Mouse (Mus musculus) liver, embryonic 14.5 days (tissue): ENCODE measurements around the gene Grik5. TPM values are rescaled to one million over a fixed set of nuclear protein-coding genes. Genes with fewer than 3 reads are reported as not detected.
"Not testable (repeated sequence)": the region's sequence is repeated elsewhere in the genome, so short reads cannot be mapped to it uniquely, and the experiment has no call there.

Experiments
- ATAC-seq: fragments of 200-750 bp; cut with Nextera tagmentation; 2 replicates; pipeline ENCODE4 v1.8.0; 2017; ENCODE audit warnings: moderate number of reproducible peaks, mild to moderate bottlenecking, moderate library complexity; ENCODE audit not compliant: insufficient read depth
- DNase-seq, 3 experiments: peaks; one replicate each; pipeline ENCODE4 v3.0.0-alpha.2; 2012 to 2013; ENCODE audit warnings: low read depth in 3 of 3, low spot score in 3 of 3
- H3K27ac ChIP-seq: fragments of 300-500 bp; sonication (generic); 2 replicates; pipeline ENCODE4 v1.5.1; 2014; ENCODE audit warnings: moderate library complexity, mild to moderate bottlenecking, control low read depth, inconsistent platforms
- H3K27me3 ChIP-seq: fragments of 300-500 bp; sonication (generic); 2 replicates; pipeline ENCODE4 v1.6.1; 2014; ENCODE audit warnings: mild to moderate bottlenecking, low read length, moderate library complexity; ENCODE audit not compliant: control insufficient read depth, insufficient read depth
- H3K36me3 ChIP-seq: fragments of 300-500 bp; sonication (generic); replicated peaks from 2 replicates; pipeline ENCODE4 v1.6.1; 2014; ENCODE audit warnings: low read depth; ENCODE audit not compliant: control insufficient read depth, insufficient read depth
- H3K4me1 ChIP-seq, 2 experiments: fragments of 200-500 bp in 1 of 2; fragments of 300-500 bp in 1 of 2; sonication (generic) in 1 of 2; replicated peaks; 2 replicates each; pipeline ENCODE4 v1.6.1; 2012 to 2014; ENCODE audit warnings: antibody characterized with exemption in 1 of 2, inconsistent platforms in 1 of 2, low read length in 1 of 2; ENCODE audit not compliant: control insufficient read depth in 2 of 2, insufficient read depth in 2 of 2
- H3K4me2 ChIP-seq: fragments of 300-500 bp; sonication (generic); 2 replicates; pipeline ENCODE4 v1.6.1; 2014; ENCODE audit warnings: low read depth, mild to moderate bottlenecking, control low read depth, moderate library complexity
- H3K4me3 ChIP-seq, 2 experiments: fragments of 200-500 bp in 1 of 2; fragments of 300-500 bp in 1 of 2; sonication (generic) in 1 of 2; 2 replicates each; pipeline ENCODE4 v1.5.1; 2012 to 2014; ENCODE audit warnings: low read depth in 2 of 2, low read length in 2 of 2, mild to moderate bottlenecking in 2 of 2, control low read depth in 1 of 2, inconsistent platforms in 1 of 2, moderate library complexity in 1 of 2; ENCODE audit not compliant: insufficient read depth in 1 of 2
- H3K9ac ChIP-seq: fragments of 300-500 bp; sonication (generic); replicated peaks from 2 replicates; pipeline ENCODE4 v1.6.1; 2014; ENCODE audit warnings: mild to moderate bottlenecking, control low read depth, moderate library complexity
- H3K9me3 ChIP-seq: fragments of 300-500 bp; sonication (generic); 2 replicates; pipeline ENCODE4 v1.6.1; 2016; ENCODE audit warnings: low read length, mixed read lengths; ENCODE audit not compliant: control insufficient read depth
- CTCF ChIP-seq: IDR thresholded peaks from 2 replicates; pipeline ENCODE4 v1.5.1; 2016; ENCODE audit warnings: antibody characterized with exemption, low read depth, control low read depth
- EP300 ChIP-seq: IDR thresholded peaks from 2 replicates; pipeline ENCODE4 v1.6.1; 2016; ENCODE audit warnings: antibody characterized with exemption, low read depth
- WGBS: fragments of 180-500 bp; shearing (Covaris S2); extraction: QIAGEN DNeasy Blood & Tissue Kit; methylation state at CpG from one replicate; pipeline ENCODE4 v1.1.7; 2014; ENCODE audit not compliant: insufficient replicate concordance; 5-methylcytosine and 5-hydroxymethylcytosine counted together
- polyA plus RNA-seq, 2 experiments: library from polyadenylated mRNA; depleted of rRNA in 1 of 2; stranded (reverse) in 1 of 2; unstranded in 1 of 2; fragments of >200 nt; fragmentation: Nextera tagmentation in 1 of 2; extraction: Ambion mirVana in 1 of 2; gene quantifications; 2 replicates each; pipeline versions ENCODE4 v1.2.1 to v1.2.3; 2012 to 2014

Gene Grik5
- polyA plus RNA-seq, 2 experiments = 0.37 to 4.9 TPM

GRCm38 (mm10) chr7:25056951-25057350 is 15.2 kb downstream of the Grik5 start:
- TF ChIP-seq EP300 = no peak
- TF ChIP-seq CTCF = no peak
- H3K9ac ChIP-seq = no peak overlapping the region
- peaks cover 0 to 2% of the 10 kb centered on the region in 2 experiments; a peak in 2 of 4 replicates for H3K4me1 ChIP-seq
- no peaks in the 10 kb centered on the region for H3K36me3 ChIP-seq
- WGBS = 75% methylated on average over 4 of the region's 4 CpGs
- no peaks in the 10 kb centered on the region for H3K27me3 ChIP-seq
- no peaks in the 10 kb centered on the region for H3K9me3 ChIP-seq
- DNase-seq (no peak), ATAC-seq (no peak)
- H3K4me3 ChIP-seq = no peak overlapping the region
- H3K4me2 ChIP-seq = no peak overlapping the region
- H3K27ac ChIP-seq = no peak overlapping the region

- no peak overlapping the region for H3K4me2 ChIP-seq
- H3K9ac ChIP-seq = no peak overlapping the region
- H3K9me3 ChIP-seq = no peaks in the 10 kb centered on the region
- TF ChIP-seq CTCF (no peak), EP300 (no peak)
- WGBS = 59% methylated on average over 3 of the region's 3 CpGs
- H3K4me3 ChIP-seq = no peak overlapping the region
- no peak overlapping the region; the same call in 1 of the 2 replicates for H3K27ac ChIP-seq
- H3K27me3 ChIP-seq = no peaks in the 10 kb centered on the region
- peaks cover 0 to 2% of the 10 kb centered on the region in 2 experiments; a peak in 2 of 4 replicates for H3K4me1 ChIP-seq
- DNase-seq (no peak), ATAC-seq (0 out of 2 replicates have a peak, but pooled peaks have one; percentile 37)
- H3K36me3 ChIP-seq = no peaks in the 10 kb centered on the region
Observed at GRCm38 (mm10) chr7:25052587-25052986, 19.6 kb downstream of the Grik5 start.

GRCm38 (mm10) chr7:25049295-25049930 is 22.7 kb downstream of the Grik5 start:
- peaks cover 0 to 2% of the 10 kb centered on the region in 2 experiments; a peak in 2 of 4 replicates for H3K4me1 ChIP-seq
- H3K27me3 ChIP-seq = no peaks in the 10 kb centered on the region
- no peak overlapping the region for H3K27ac ChIP-seq
- no peak overlapping the region for H3K4me2 ChIP-seq
- no peak overlapping the region for H3K4me3 ChIP-seq
- no peak overlapping the region for H3K9ac ChIP-seq
- WGBS = 68% methylated on average over 16 of the region's 16 CpGs
- TF ChIP-seq EP300 (no peak), CTCF (no peak)
- DNase-seq (no peak), ATAC-seq (no peak)
- H3K36me3 ChIP-seq = no peaks in the 10 kb centered on the region
- no peaks in the 10 kb centered on the region for H3K9me3 ChIP-seq

- Histone ChIP-seq H3K27me3 (no peaks in the 10 kb centered on the region), H3K9ac (no peak overlapping the region), H3K27ac (no peak overlapping the region), H3K9me3 (no peaks in the 10 kb centered on the region), H3K4me3 (no peak overlapping the region), H3K4me2 (no peak overlapping the region), H3K4me1 (no peaks in the 10 kb centered on the region; a peak in 1 of 4 replicates), H3K36me3 (no peaks in the 10 kb centered on the region)
- WGBS = 83% methylated on average over 8 of the region's 8 CpGs
- no peak for DNase-seq
- ATAC-seq = no peak
- TF ChIP-seq EP300 (no peak), CTCF (no peak)
Observed at GRCm38 (mm10) chr7:25047363-25047762, 24.8 kb downstream of the Grik5 start.

GRCm38 (mm10) chr7:25044599-25044998 is 27.5 kb downstream of the Grik5 start:
- not testable (repeated sequence) for H3K4me1 ChIP-seq, H3K27me3 ChIP-seq, H3K4me2 ChIP-seq, H3K4me3 ChIP-seq, H3K9ac ChIP-seq, ATAC-seq, H3K27ac ChIP-seq, H3K9me3 ChIP-seq, H3K36me3 ChIP-seq, DNase-seq
- 76% methylated on average over 7 of the region's 7 CpGs for WGBS
